Mouse (Mus musculus) forebrain, postnatal 0 days (tissue): ENCODE measurements around the gene Magi3. TPM values are rescaled to one million over a fixed set of nuclear protein-coding genes. Genes with fewer than 3 reads are reported as not detected.
A peak's percentile ranks its signal among the peaks of the same experiment; 100 is the strongest.

Experiments
- ATAC-seq: fragments of 200-750 bp; cut with Nextera tagmentation; 2 replicates; pipeline ENCODE4 v1.8.0; 2017; ENCODE audit warnings: mild to moderate bottlenecking, moderate library complexity
- DNase-seq: peaks from one replicate; pipeline ENCODE4 v3.0.0-alpha.2; 2015
- H3K27ac ChIP-seq: fragments of 300-500 bp; sonication (generic); 2 replicates; pipeline ENCODE4 v1.5.1; 2014; ENCODE audit warnings: low read depth, mild to moderate bottlenecking, antibody characterized with exemption, low read length, moderate library complexity, mixed read lengths
- H3K27me3 ChIP-seq: fragments of 300-500 bp; sonication (generic); 2 replicates; pipeline ENCODE4 v1.6.1; 2014; ENCODE audit warnings: mild to moderate bottlenecking, low read length, mixed read lengths; ENCODE audit not compliant: insufficient read depth
- H3K36me3 ChIP-seq: fragments of 300-500 bp; sonication (generic); 2 replicates; pipeline ENCODE4 v1.6.1; 2014; ENCODE audit warnings: mild to moderate bottlenecking, moderate library complexity; ENCODE audit not compliant: insufficient read depth
- H3K4me1 ChIP-seq: fragments of 300-500 bp; sonication (generic); 2 replicates; pipeline ENCODE4 v1.6.1; 2014; ENCODE audit warnings: antibody characterized with exemption; ENCODE audit not compliant: insufficient read depth
- H3K4me2 ChIP-seq: fragments of 300-500 bp; sonication (generic); 2 replicates; pipeline ENCODE4 v1.6.1; 2014; ENCODE audit warnings: low read depth, mild to moderate bottlenecking, moderate library complexity
- H3K4me3 ChIP-seq: fragments of 300-500 bp; sonication (generic); 2 replicates; pipeline ENCODE4 v1.5.1; 2014; ENCODE audit warnings: low read depth, low read length, mixed read lengths
- H3K9ac ChIP-seq: fragments of 300-500 bp; sonication (generic); 2 replicates; pipeline ENCODE4 v1.6.1; 2014; ENCODE audit warnings: mild to moderate bottlenecking
- H3K9me3 ChIP-seq: fragments of 300-500 bp; sonication (generic); 2 replicates; pipeline ENCODE4 v1.6.1; 2016; ENCODE audit warnings: low read length
- CTCF ChIP-seq: sonication (generic); IDR thresholded peaks from 2 replicates; pipeline ENCODE4 v1.5.1; 2016; ENCODE audit warnings: antibody characterized with exemption, control low read depth, low read depth
- WGBS: fragments of 180-500 bp; shearing (Covaris S2); extraction: QIAGEN DNeasy Blood & Tissue Kit; methylation state at CpG from one replicate; pipeline ENCODE4 v1.1.7; 2014; 5-methylcytosine and 5-hydroxymethylcytosine counted together
- polyA plus RNA-seq: library from polyadenylated mRNA; unstranded; fragments of >200 nt; fragmentation: Nextera tagmentation; extraction: Ambion mirVana; gene quantifications from 2 replicates; pipeline ENCODE4 v1.2.1, GENCODE M21; 2015
- total RNA-seq: library from RNA; depleted of rRNA; stranded (reverse); fragments of >200 nt; gene quantifications from 2 replicates; pipeline ENCODE4 v1.2.3, GENCODE M21; 2014

Magi3 gene
- total and polyA plus RNA-seq, 2 experiments from 2014 or later = 3.1 to 24.5 TPM

GRCm38 (mm10) chr3:104017931-104018330 is 202.2 kb downstream of the Magi3 start:
- Histone ChIP-seq H3K9ac (no peak overlapping the region), H3K36me3 (peaks cover 40% of the 10 kb centered on the region), H3K4me3 (no peak overlapping the region), H3K4me2 (no peak overlapping the region), H3K9me3 (no peaks in the 10 kb centered on the region), H3K27me3 (no peaks in the 10 kb centered on the region), H3K27ac (no peak overlapping the region), H3K4me1 (no peaks in the 10 kb centered on the region)
- DNase-seq (no peak), ATAC-seq (no peak)
- TF ChIP-seq CTCF = no peak
- 46% methylated on average over 3 of the region's 3 CpGs for WGBS

GRCm38 (mm10) chr3:104011972-104012371 is 208.2 kb downstream of the Magi3 start:
- H3K4me1 ChIP-seq = no peaks in the 10 kb centered on the region
- DNase-seq (no peak), ATAC-seq (no peak)
- H3K4me3 ChIP-seq = no peak overlapping the region
- H3K4me2 ChIP-seq = no peak overlapping the region
- H3K9me3 ChIP-seq = no peaks in the 10 kb centered on the region
- TF ChIP-seq CTCF = no peak
- H3K27me3 ChIP-seq = no peaks in the 10 kb centered on the region
- WGBS = 92% methylated on average over 2 of the region's 2 CpGs
- H3K27ac ChIP-seq = no peak overlapping the region
- no peak overlapping the region for H3K9ac ChIP-seq
- H3K36me3 ChIP-seq = peaks cover 29% of the 10 kb centered on the region

- no peak overlapping the region for H3K27ac ChIP-seq
- no peaks in the 10 kb centered on the region for H3K9me3 ChIP-seq
- 88% methylated on average over 5 of the region's 5 CpGs for WGBS
- no peaks in the 10 kb centered on the region for H3K27me3 ChIP-seq
- no peaks in the 10 kb centered on the region for H3K4me1 ChIP-seq
- H3K9ac ChIP-seq = no peak overlapping the region
- H3K36me3 ChIP-seq = peaks cover 38% of the 10 kb centered on the region
- ATAC-seq = no peak
- H3K4me2 ChIP-seq = no peak overlapping the region
- DNase-seq = no peak
- no peak overlapping the region for H3K4me3 ChIP-seq
- TF ChIP-seq CTCF = 0 out of 2 replicates have a peak, but pooled peaks have one; percentile 13
Measured at GRCm38 (mm10) chr3:104009924-104010662, 210.1 kb downstream of the Magi3 start.

GRCm38 (mm10) chr3:104007479-104007878 is 212.7 kb downstream of the Magi3 start:
- H3K4me1 ChIP-seq = no peaks in the 10 kb centered on the region
- ATAC-seq (no peak), DNase-seq (peak; percentile 50)
- peaks cover 46% of the 10 kb centered on the region for H3K36me3 ChIP-seq
- no peaks in the 10 kb centered on the region for H3K27me3 ChIP-seq
- WGBS = 23% methylated on average over 8 of the region's 8 CpGs
- no peak overlapping the region for H3K27ac ChIP-seq
- no peak overlapping the region for H3K4me3 ChIP-seq
- TF ChIP-seq CTCF = peak; percentile 33; the same call in 1 of the 2 replicates
- no peak overlapping the region for H3K4me2 ChIP-seq
- H3K9ac ChIP-seq = no peak overlapping the region
- H3K9me3 ChIP-seq = no peaks in the 10 kb centered on the region

- Histone ChIP-seq H3K36me3 (peaks cover 45% of the 10 kb centered on the region), H3K27ac (no peak overlapping the region), H3K4me2 (no peak overlapping the region), H3K9me3 (no peaks in the 10 kb centered on the region), H3K4me1 (no peaks in the 10 kb centered on the region), H3K9ac (no peak overlapping the region), H3K4me3 (no peak overlapping the region), H3K27me3 (no peaks in the 10 kb centered on the region)
- ATAC-seq (no peak; the same call in 1 of the 2 replicates), DNase-seq (no peak)
- 39% methylated on average over 8 of the region's 8 CpGs for WGBS
- TF ChIP-seq CTCF = no peak
Measured at GRCm38 (mm10) chr3:104006896-104007466, 213.2 kb downstream of the Magi3 start.

- no peak for ATAC-seq
- 96% methylated on average over 4 of the region's 4 CpGs for WGBS
- Histone ChIP-seq H3K4me2 (no peak overlapping the region), H3K4me3 (no peak overlapping the region), H3K36me3 (peaks cover 64% of the 10 kb centered on the region), H3K4me1 (no peaks in the 10 kb centered on the region), H3K9me3 (no peaks in the 10 kb centered on the region), H3K27ac (no peak overlapping the region), H3K27me3 (no peaks in the 10 kb centered on the region), H3K9ac (no peak overlapping the region)
- no peak for TF ChIP-seq CTCF
- no peak for DNase-seq
Measured at GRCm38 (mm10) chr3:103998724-103999123, 221.4 kb downstream of the Magi3 start.

- peaks cover 61% of the 10 kb centered on the region for H3K36me3 ChIP-seq
- no peak overlapping the region for H3K4me2 ChIP-seq
- no peaks in the 10 kb centered on the region for H3K4me1 ChIP-seq
- H3K4me3 ChIP-seq = no peak overlapping the region
- ATAC-seq (no peak), DNase-seq (no peak)
- TF ChIP-seq CTCF = no peak
- H3K9me3 ChIP-seq = no peaks in the 10 kb centered on the region
- WGBS = 92% methylated on average over 3 of the region's 3 CpGs
- no peak overlapping the region for H3K9ac ChIP-seq
- H3K27ac ChIP-seq = no peak overlapping the region
- H3K27me3 ChIP-seq = no peaks in the 10 kb centered on the region
Measured at GRCm38 (mm10) chr3:103991271-103991670, 228.9 kb downstream of the Magi3 start.
